Mouse (Mus musculus) heart, embryonic 10.5 days (tissue): ENCODE measurements at regions not wholly inside any gene's neighbourhood (a gene's known extent, or its start where the extent isn't known, plus 50 kb on each side); places are given as distances from the start of the nearest gene placed in this dataset.

Experiments
- DNase-seq: peaks from one replicate; pipeline ENCODE4 v3.0.0-alpha.2; 2017; ENCODE audit warnings: low spot score
- H3K27ac ChIP-seq: fragments of 300-500 bp; sonication (generic); 2 replicates; pipeline ENCODE4 v1.5.1; 2016; ENCODE audit warnings: mild to moderate bottlenecking
- H3K27me3 ChIP-seq: fragments of 300-500 bp; sonication (generic); 2 replicates; pipeline ENCODE4 v1.6.1; 2016; ENCODE audit warnings: mild to moderate bottlenecking; ENCODE audit not compliant: poor library complexity, insufficient read depth, severe bottlenecking
- H3K36me3 ChIP-seq: fragments of 300-500 bp; sonication (generic); 2 replicates; pipeline ENCODE4 v1.6.1; 2016; ENCODE audit warnings: mild to moderate bottlenecking, moderate library complexity
- H3K4me1 ChIP-seq: fragments of 300-500 bp; sonication (generic); 2 replicates; pipeline ENCODE4 v1.6.1; 2016; ENCODE audit warnings: mild to moderate bottlenecking
- H3K4me3 ChIP-seq: fragments of 300-500 bp; sonication (generic); 2 replicates; pipeline ENCODE4 v1.5.1; 2016; ENCODE audit warnings: mild to moderate bottlenecking, moderate library complexity
- H3K9me3 ChIP-seq: fragments of 300-500 bp; sonication (generic); 2 replicates; pipeline ENCODE4 v1.6.1; 2016; ENCODE audit warnings: mild to moderate bottlenecking, moderate library complexity
- WGBS: fragments of 180-500 bp; shearing (Covaris S2); methylation state at CpG from one replicate; pipeline ENCODE4 v1.1.7; 2016; 5-methylcytosine and 5-hydroxymethylcytosine counted together

- Histone ChIP-seq H3K27ac (no peak overlapping the region), H3K4me3 (no peak overlapping the region), H3K9me3 (peaks cover 3% of the 10 kb centered on the region; the same call in 1 of the 2 replicates), H3K36me3 (no peaks in the 10 kb centered on the region), H3K27me3 (no peaks in the 10 kb centered on the region; the same call in 1 of the 2 replicates), H3K4me1 (peaks cover 3% of the 10 kb centered on the region)
- DNase-seq, result peak; percentile 16
- WGBS, result 59% methylated on average over 4 of the region's 4 CpGs
Measured at GRCm38 (mm10) chr11:112722936-112723335, 59.1 kb upstream of the Sox9 start.

- no peak for DNase-seq
- Histone ChIP-seq H3K27me3 (peaks cover 5% of the 10 kb centered on the region; the same call in 1 of the 2 replicates), H3K9me3 (no peaks in the 10 kb centered on the region), H3K36me3 (no peaks in the 10 kb centered on the region), H3K4me1 (peaks cover 16% of the 10 kb centered on the region), H3K27ac (peak overlapping the region; percentile 47), H3K4me3 (0 out of 2 replicates have a peak overlapping the region, but pooled peaks have one; percentile 13)
- 14% methylated on average over 15 of the region's 15 CpGs for WGBS
Measured at GRCm38 (mm10) chr11:112728154-112728952, 53.7 kb upstream of the Sox9 start.
